Mouse (Mus musculus) lung, embryonic 14.5 days (tissue): ENCODE data around the gene Rtl3. TPM values are rescaled to one million over a fixed set of nuclear protein-coding genes. Genes with fewer than 3 reads are reported as not detected.

Source experiments
- ATAC-seq: fragments of 200-750 bp; cut with Nextera tagmentation; 2 replicates; pipeline ENCODE4 v1.8.0; 2017; ENCODE audit warnings: mild to moderate bottlenecking, moderate TSS enrichment, moderate library complexity; ENCODE audit not compliant: insufficient read depth
- DNase-seq: peaks from one replicate; pipeline ENCODE4 v3.0.0-alpha.2; 2015
- H3K27ac ChIP-seq: fragments of 300-500 bp; sonication (generic); 2 replicates; pipeline ENCODE4 v1.5.1; 2014; ENCODE audit warnings: low read depth, mild to moderate bottlenecking, moderate library complexity
- H3K27me3 ChIP-seq: fragments of 300-500 bp; sonication (generic); 2 replicates; pipeline ENCODE4 v1.6.1; 2014; ENCODE audit warnings: low read length, control low read depth; ENCODE audit not compliant: insufficient read depth
- H3K36me3 ChIP-seq: fragments of 300-500 bp; sonication (generic); 2 replicates; pipeline ENCODE4 v1.6.1; 2014; ENCODE audit warnings: control low read depth; ENCODE audit not compliant: insufficient read depth
- H3K4me1 ChIP-seq: fragments of 300-500 bp; sonication (generic); 2 replicates; pipeline ENCODE4 v1.6.1; 2014; ENCODE audit warnings: antibody characterized with exemption, control low read depth; ENCODE audit not compliant: insufficient read depth
- H3K4me2 ChIP-seq: fragments of 300-500 bp; sonication (generic); 2 replicates; pipeline ENCODE4 v1.6.1; 2014; ENCODE audit warnings: mild to moderate bottlenecking
- H3K4me3 ChIP-seq: fragments of 300-500 bp; sonication (generic); 2 replicates; pipeline ENCODE4 v1.5.1; 2014; ENCODE audit warnings: low read depth, low read length
- H3K9ac ChIP-seq: fragments of 300-500 bp; sonication (generic); 2 replicates; pipeline ENCODE4 v1.6.1; 2014
- H3K9me3 ChIP-seq: fragments of 300-500 bp; sonication (generic); 2 replicates; pipeline ENCODE4 v1.6.1; 2016; ENCODE audit warnings: low read depth, low read length, control low read depth
- CTCF ChIP-seq: IDR thresholded peaks from 2 replicates; pipeline ENCODE4 v1.5.1; 2016; ENCODE audit warnings: antibody characterized with exemption, low read depth
- WGBS: fragments of 180-500 bp; shearing (Covaris S2); extraction: QIAGEN DNeasy Blood & Tissue Kit; methylation state at CpG from one replicate; pipeline ENCODE4 v1.1.7; 2014; 5-methylcytosine and 5-hydroxymethylcytosine counted together
- polyA plus RNA-seq: library from polyadenylated mRNA; unstranded; fragments of >200 nt; fragmentation: Nextera tagmentation; extraction: Ambion mirVana; gene quantifications from 2 replicates; pipeline ENCODE4 v1.2.1, GENCODE M21; 2014

The Rtl3 gene
- 2.4 and 4.7 TPM in 2 replicates for polyA plus RNA-seq

GRCm38 (mm10) chrX:106840409-106840808, at the start of gene Rtl3:
Gene Rtl3, minus strand, starts transcription at chrX:106840644.
- 24% methylated on average over 7 of the region's 7 CpGs for WGBS
- ATAC-seq (peak; percentile 81), DNase-seq (peak; percentile 47)
- peak within 1 kb of the TSS; percentile 12; the same call in 1 of the 2 replicates for H3K27ac ChIP-seq
- H3K9me3 ChIP-seq: no peaks in the 10 kb centered on the region
- H3K9ac ChIP-seq: no peak within 1 kb of the TSS
- TF ChIP-seq CTCF: no peak
- peak within 1 kb of the TSS; percentile 9; the same call in 1 of the 2 replicates for H3K4me3 ChIP-seq
- no peaks in the 10 kb centered on the region for H3K36me3 ChIP-seq
- peak within 1 kb of the TSS; percentile 39 for H3K4me2 ChIP-seq
- no peaks in the 10 kb centered on the region for H3K27me3 ChIP-seq
- no peaks in the 10 kb centered on the region for H3K4me1 ChIP-seq

GRCm38 (mm10) chrX:106872315-106872714, 31.9 kb upstream of the Rtl3 start:
- Histone ChIP-seq H3K4me3 (no peak overlapping the region), H3K27ac (no peak overlapping the region), H3K27me3 (no peaks in the 10 kb centered on the region), H3K9me3 (no peaks in the 10 kb centered on the region), H3K9ac (no peak overlapping the region), H3K4me1 (no peaks in the 10 kb centered on the region), H3K4me2 (no peak overlapping the region), H3K36me3 (no peaks in the 10 kb centered on the region)
- peak; percentile 33 for DNase-seq
- ATAC-seq: no peak
- TF ChIP-seq CTCF: no peak
- 33% methylated on average over 4 of the region's 4 CpGs for WGBS

GRCm38 (mm10) chrX:106871894-106872293, 31.4 kb upstream of the Rtl3 start:
- Histone ChIP-seq H3K4me3 (no peak overlapping the region), H3K4me2 (no peak overlapping the region), H3K36me3 (no peaks in the 10 kb centered on the region), H3K27ac (no peak overlapping the region), H3K4me1 (no peaks in the 10 kb centered on the region), H3K9me3 (no peaks in the 10 kb centered on the region), H3K27me3 (no peaks in the 10 kb centered on the region), H3K9ac (no peak overlapping the region)
- ATAC-seq (no peak), DNase-seq (no peak)
- 41% methylated on average over 3 of the region's 3 CpGs for WGBS
- no peak for TF ChIP-seq CTCF

- H3K27ac ChIP-seq: peak overlapping the region; percentile 33; the same call in 1 of the 2 replicates
- H3K27me3 ChIP-seq: no peaks in the 10 kb centered on the region
- no peaks in the 10 kb centered on the region for H3K36me3 ChIP-seq
- no peak overlapping the region for H3K9ac ChIP-seq
- DNase-seq (peak; percentile 28), ATAC-seq (peak; percentile 47; the same call in 1 of the 2 replicates)
- no peak overlapping the region for H3K4me3 ChIP-seq
- no peak for TF ChIP-seq CTCF
- 36% methylated on average over 3 of the region's 3 CpGs for WGBS
- H3K4me2 ChIP-seq: no peak overlapping the region
- no peaks in the 10 kb centered on the region for H3K4me1 ChIP-seq
- no peaks in the 10 kb centered on the region for H3K9me3 ChIP-seq
Measured at GRCm38 (mm10) chrX:106871426-106871825, 31.0 kb upstream of the Rtl3 start.

- Histone ChIP-seq H3K9me3 (no peaks in the 10 kb centered on the region), H3K36me3 (no peaks in the 10 kb centered on the region), H3K9ac (no peak overlapping the region), H3K27me3 (no peaks in the 10 kb centered on the region), H3K4me1 (no peaks in the 10 kb centered on the region), H3K4me2 (no peak overlapping the region), H3K4me3 (no peak overlapping the region), H3K27ac (no peak overlapping the region)
- ATAC-seq (peak; percentile 31; the same call in 1 of the 2 replicates), DNase-seq (no peak)
- no peak for TF ChIP-seq CTCF
- 60% methylated on average over 3 of the region's 3 CpGs for WGBS
Measured at GRCm38 (mm10) chrX:106853523-106854300, 13.3 kb upstream of the Rtl3 start.

- no peaks in the 10 kb centered on the region for H3K36me3 ChIP-seq
- TF ChIP-seq CTCF: no peak
- H3K27ac ChIP-seq: no peak overlapping the region
- peak; percentile 73 for ATAC-seq
- H3K4me1 ChIP-seq: no peaks in the 10 kb centered on the region
- H3K9me3 ChIP-seq: no peaks in the 10 kb centered on the region
- H3K4me3 ChIP-seq: peak overlapping the region; percentile 9; the same call in 1 of the 2 replicates
- no peak overlapping the region for H3K9ac ChIP-seq
- DNase-seq: peak; percentile 43
- H3K27me3 ChIP-seq: no peaks in the 10 kb centered on the region
- 22% methylated on average over 5 of the region's 5 CpGs for WGBS
- peak overlapping the region; percentile 1; the same call in 1 of the 2 replicates for H3K4me2 ChIP-seq
Measured at GRCm38 (mm10) chrX:106839591-106839990, 853 bp downstream of the Rtl3 start.

GRCm38 (mm10) chrX:106830494-106830893, 9.9 kb downstream of the Rtl3 start:
- no peaks in the 10 kb centered on the region for H3K36me3 ChIP-seq
- no peaks in the 10 kb centered on the region for H3K4me1 ChIP-seq
- ATAC-seq: no peak
- H3K9ac ChIP-seq: no peak overlapping the region
- TF ChIP-seq CTCF: no peak
- H3K9me3 ChIP-seq: no peaks in the 10 kb centered on the region
- no peak overlapping the region for H3K27ac ChIP-seq
- no peaks in the 10 kb centered on the region for H3K27me3 ChIP-seq
- no peak overlapping the region for H3K4me3 ChIP-seq
- WGBS: 36% methylated on average over 1 of the region's 1 CpGs
- no peak overlapping the region for H3K4me2 ChIP-seq
- no peak for DNase-seq
